Mouse (Mus musculus): ENCODE data around the gene Adamts13. TPM values are rescaled to one million over a fixed set of nuclear protein-coding genes. Genes with fewer than 3 reads are reported as not detected.

The Adamts13 gene
- polyA plus RNA-seq, 1 experiment, result not detected

DNA sequence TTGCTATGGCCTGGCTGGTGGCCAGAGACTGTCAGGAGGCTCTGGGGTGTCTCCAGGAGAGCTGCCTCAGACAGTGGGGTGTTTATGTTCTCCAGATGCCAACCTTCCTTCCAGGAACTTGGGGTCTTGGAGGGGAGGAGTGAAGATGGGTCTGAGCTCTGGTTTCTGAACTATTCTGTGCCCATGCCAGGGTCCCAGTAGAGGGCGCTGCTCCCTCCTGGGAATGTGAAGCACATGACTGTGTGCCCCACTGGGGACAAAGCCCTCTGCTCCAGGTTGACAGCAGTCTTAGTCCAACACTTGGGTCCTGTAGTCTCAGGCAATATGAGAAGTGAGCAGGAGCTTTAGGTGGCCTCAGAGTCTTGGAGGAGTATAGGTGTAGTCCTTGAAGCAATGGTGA lies 66.1 kb downstream of the Adamts13 start:
- H3K4me1 ChIP-seq (ENCODE audit: control insufficient read depth, insufficient read depth, low read length), result peaks cover 7% of the 10 kb centered on the region
- WGBS, result 22% methylated on average over 1 of the region's 1 CpGs
- TF ChIP-seq CTCF (IDR thresholded peaks at IDR 0.05; ENCODE audit: insufficient read depth, low read depth, low read length) (0 out of 2 replicates have a peak, but pooled peaks have one; percentile 9), POLR2A (IDR thresholded peaks at IDR 0.05; ENCODE audit: insufficient read depth, low read depth, low read length) (no peak)
- H3K4me3 ChIP-seq (ENCODE audit: insufficient read depth, low read depth, low read length), result no peak overlapping the region
- no peak overlapping the region for H3K27ac ChIP-seq (ENCODE audit: insufficient read depth, low read depth, low read length)

DNA sequence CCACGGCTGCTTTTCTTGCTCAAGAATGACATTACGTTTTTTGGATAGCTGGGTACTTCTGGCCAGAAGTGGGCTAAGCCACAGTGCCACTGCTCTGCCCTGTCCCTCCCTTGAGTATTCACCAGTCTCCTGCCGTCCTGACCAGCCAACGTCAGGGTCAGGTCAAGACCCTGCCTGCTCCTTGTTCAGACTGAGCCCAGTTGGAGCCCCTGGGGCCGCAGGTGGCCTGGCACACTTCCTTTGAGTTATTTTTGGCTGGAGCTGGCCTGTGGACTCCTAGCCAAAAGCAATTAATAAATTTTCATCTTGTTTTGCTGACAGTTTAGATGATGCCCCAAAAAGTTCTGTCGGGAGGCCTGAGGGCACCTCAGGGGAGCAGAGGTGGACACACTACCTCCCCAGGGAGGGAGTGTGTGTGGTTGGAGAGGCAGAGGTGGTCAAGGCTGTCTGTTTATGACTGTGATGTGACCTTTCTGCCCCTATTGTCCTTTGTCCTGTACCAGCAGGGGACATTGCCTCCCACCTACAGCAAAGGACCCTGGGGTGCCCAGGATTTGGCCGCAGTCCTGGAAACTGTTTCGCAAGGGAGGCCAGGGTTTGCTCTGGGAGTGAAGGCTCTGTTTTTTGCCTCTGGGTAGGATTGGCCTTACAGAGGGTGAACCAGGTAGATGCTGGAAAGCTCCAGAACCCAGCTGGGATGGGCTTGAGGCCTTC lies 69.1 kb downstream of the Adamts13 start:
- H3K4me1 ChIP-seq (ENCODE audit: control insufficient read depth, insufficient read depth, low read length), result peaks cover 11% of the 10 kb centered on the region
- 69% methylated on average over 8 of the region's 8 CpGs for WGBS
- H3K4me3 ChIP-seq (ENCODE audit: insufficient read depth, low read depth, low read length), result no peak overlapping the region
- no peak overlapping the region for H3K27ac ChIP-seq (ENCODE audit: insufficient read depth, low read depth, low read length)
- no peak for TF ChIP-seq POLR2A (IDR thresholded peaks at IDR 0.05; ENCODE audit: insufficient read depth, low read depth, low read length)
- no peak for TF ChIP-seq CTCF (IDR thresholded peaks at IDR 0.05; ENCODE audit: insufficient read depth, low read depth, low read length)

DNA sequence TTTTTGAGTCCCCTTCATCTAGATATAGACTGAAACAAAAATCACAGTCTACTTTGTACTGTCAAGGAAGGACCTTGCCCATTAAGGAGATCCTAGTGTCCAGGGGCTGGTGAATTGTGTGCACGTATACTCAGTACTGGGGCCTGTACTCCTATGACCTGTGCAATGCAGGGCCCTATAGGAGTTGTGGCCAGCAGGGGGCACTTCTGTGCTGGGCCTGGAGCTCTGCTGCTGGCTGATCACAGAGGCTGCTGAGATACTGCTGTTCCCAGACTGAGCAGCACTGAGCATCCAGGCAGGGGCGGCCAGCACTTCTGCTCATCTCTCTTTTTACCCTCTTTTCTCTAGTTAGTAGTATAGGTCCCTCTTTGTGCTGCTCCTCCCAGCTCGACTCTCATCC lies 70.2 kb downstream of the Adamts13 start:
- Histone ChIP-seq H3K4me3 (ENCODE audit: insufficient read depth, low read depth, low read length) (no peak overlapping the region), H3K27ac (ENCODE audit: insufficient read depth, low read depth, low read length) (no peak overlapping the region), H3K4me1 (ENCODE audit: control insufficient read depth, insufficient read depth, low read length) (peaks cover 11% of the 10 kb centered on the region)
- TF ChIP-seq POLR2A (IDR thresholded peaks at IDR 0.05; ENCODE audit: insufficient read depth, low read depth, low read length), result no peak
- TF ChIP-seq CTCF (IDR thresholded peaks at IDR 0.05; ENCODE audit: insufficient read depth, low read depth, low read length), result peak; percentile 89
- 10% methylated on average over 3 of the region's 3 CpGs for WGBS

DNA sequence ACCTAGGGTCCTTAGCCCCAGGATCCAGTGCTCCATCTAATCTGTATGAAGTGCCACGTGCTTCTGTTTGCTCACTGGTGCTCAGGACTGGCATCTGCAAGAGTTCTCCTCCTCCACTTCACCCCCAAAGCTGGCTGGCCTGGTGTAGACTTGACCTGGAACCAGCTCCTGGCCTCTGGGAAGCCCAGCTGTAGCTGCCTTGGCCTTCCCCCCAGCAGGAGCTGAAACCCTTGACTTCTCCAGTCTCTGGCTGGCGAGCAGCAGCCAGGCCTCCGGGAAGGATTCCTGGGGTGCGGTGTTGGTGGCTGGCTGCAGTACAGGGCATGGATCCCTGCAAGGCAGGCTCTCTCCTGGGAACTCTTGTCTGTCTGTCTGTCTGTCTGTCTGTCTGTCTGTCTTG lies 71.0 kb downstream of the Adamts13 start:
- Histone ChIP-seq H3K27ac (ENCODE audit: insufficient read depth, low read depth, low read length) (no peak overlapping the region), H3K4me1 (ENCODE audit: control insufficient read depth, insufficient read depth, low read length) (peaks cover 11% of the 10 kb centered on the region), H3K4me3 (ENCODE audit: insufficient read depth, low read depth, low read length) (no peak overlapping the region)
- WGBS, result 79% methylated on average over 4 of the region's 4 CpGs
- TF ChIP-seq CTCF (IDR thresholded peaks at IDR 0.05; ENCODE audit: insufficient read depth, low read depth, low read length), result no peak
- no peak for TF ChIP-seq POLR2A (IDR thresholded peaks at IDR 0.05; ENCODE audit: insufficient read depth, low read depth, low read length)

DNA sequence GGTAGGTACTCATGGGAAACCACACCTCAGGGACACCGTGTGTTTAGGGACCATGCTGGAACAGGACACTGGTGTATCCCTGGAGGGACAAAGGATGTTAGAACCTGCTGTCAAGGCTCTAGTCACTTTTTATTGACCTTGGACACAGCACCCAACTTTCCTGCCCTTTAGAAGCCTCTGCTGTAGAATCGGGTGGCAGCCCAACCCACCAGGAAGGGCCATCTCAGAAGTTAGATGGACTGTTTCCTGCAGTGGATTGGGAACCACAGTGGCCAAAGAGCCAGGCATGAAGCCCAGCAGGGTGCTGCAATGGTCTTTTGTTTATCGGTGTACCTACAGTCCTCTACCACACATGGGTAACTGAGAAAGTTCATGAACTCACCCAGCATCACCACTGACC lies 71.4 kb downstream of the Adamts13 start:
- no peak for TF ChIP-seq POLR2A (IDR thresholded peaks at IDR 0.05; ENCODE audit: insufficient read depth, low read depth, low read length)
- TF ChIP-seq CTCF (IDR thresholded peaks at IDR 0.05; ENCODE audit: insufficient read depth, low read depth, low read length), result no peak
- Histone ChIP-seq H3K4me3 (ENCODE audit: insufficient read depth, low read depth, low read length) (no peak overlapping the region), H3K27ac (ENCODE audit: insufficient read depth, low read depth, low read length) (no peak overlapping the region), H3K4me1 (ENCODE audit: control insufficient read depth, insufficient read depth, low read length) (peaks cover 13% of the 10 kb centered on the region)
- WGBS, result 85% methylated on average over 3 of the region's 3 CpGs

DNA sequence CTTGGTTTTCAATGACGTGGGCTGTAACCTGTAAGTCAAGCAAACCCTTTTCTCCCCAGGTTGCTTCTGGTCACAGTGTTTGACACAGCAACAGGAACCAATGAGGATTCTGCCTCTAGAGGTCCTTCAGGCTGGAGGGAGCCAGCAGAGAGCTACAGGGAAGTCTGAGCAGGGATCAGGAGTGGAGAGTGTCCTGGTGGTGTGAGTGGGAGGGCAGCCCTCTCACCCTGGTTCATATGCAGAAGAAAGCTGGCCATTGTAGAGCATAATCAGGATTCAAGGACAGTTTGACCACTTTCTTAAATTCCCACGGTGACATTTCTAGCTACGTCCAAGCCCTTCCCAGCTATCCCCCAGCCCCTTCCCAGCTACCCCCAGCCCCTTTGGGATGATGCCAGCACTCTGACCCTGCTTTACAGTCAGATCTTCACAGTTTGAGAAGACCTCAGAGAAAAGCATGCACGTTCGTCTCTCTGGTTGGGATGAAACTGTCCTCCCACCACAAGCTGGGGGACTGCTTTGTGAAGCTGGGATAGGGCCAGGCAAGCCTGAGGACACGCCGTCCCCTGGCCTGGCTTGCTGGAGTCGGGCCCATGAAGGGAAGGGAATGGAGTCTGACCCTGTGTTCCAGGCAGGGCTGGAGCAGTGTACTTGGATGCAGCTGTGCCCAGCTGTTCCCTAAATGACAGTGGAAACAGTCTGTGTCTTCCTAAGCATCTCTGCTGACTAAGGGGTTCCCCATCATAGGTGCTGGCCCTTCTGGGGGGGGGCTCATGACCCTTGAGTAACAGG lies 73.0 kb downstream of the Adamts13 start:
- H3K27ac ChIP-seq (ENCODE audit: insufficient read depth, low read depth, low read length), result no peak overlapping the region
- 59% methylated on average over 8 of the region's 8 CpGs for WGBS
- no peak for TF ChIP-seq POLR2A (IDR thresholded peaks at IDR 0.05; ENCODE audit: insufficient read depth, low read depth, low read length)
- TF ChIP-seq CTCF (IDR thresholded peaks at IDR 0.05; ENCODE audit: insufficient read depth, low read depth, low read length), result no peak
- H3K4me1 ChIP-seq (ENCODE audit: control insufficient read depth, insufficient read depth, low read length), result peaks cover 16% of the 10 kb centered on the region
- H3K4me3 ChIP-seq (ENCODE audit: insufficient read depth, low read depth, low read length), result no peak overlapping the region

DNA sequence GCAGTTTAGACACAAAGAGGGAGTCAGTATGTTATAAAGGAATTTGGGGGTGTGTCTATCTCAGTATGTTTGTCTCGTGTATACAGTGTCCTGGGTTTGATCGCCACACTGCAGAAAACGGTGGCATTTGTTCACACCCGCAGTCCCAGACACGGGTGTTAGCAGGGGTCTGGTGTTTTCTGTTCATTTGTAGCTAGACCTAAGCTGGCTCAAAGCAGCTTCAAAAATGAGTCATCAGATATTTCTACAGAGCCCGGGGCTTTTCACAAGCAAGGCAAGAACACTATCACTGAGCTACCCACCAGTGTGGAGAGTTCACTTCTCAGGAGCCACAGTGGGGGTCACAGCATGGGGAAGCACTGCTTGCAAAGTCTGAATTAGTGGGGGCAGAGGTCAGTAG lies 76.2 kb downstream of the Adamts13 start:
- no peak overlapping the region for H3K4me3 ChIP-seq (ENCODE audit: insufficient read depth, low read depth, low read length)
- WGBS, result 19% methylated on average over 6 of the region's 6 CpGs
- H3K4me1 ChIP-seq (ENCODE audit: control insufficient read depth, insufficient read depth, low read length), result peaks cover 8% of the 10 kb centered on the region
- TF ChIP-seq CTCF (IDR thresholded peaks at IDR 0.05; ENCODE audit: insufficient read depth, low read depth, low read length) (no peak), POLR2A (IDR thresholded peaks at IDR 0.05; ENCODE audit: insufficient read depth, low read depth, low read length) (no peak)
- H3K27ac ChIP-seq (ENCODE audit: insufficient read depth, low read depth, low read length), result no peak overlapping the region

DNA sequence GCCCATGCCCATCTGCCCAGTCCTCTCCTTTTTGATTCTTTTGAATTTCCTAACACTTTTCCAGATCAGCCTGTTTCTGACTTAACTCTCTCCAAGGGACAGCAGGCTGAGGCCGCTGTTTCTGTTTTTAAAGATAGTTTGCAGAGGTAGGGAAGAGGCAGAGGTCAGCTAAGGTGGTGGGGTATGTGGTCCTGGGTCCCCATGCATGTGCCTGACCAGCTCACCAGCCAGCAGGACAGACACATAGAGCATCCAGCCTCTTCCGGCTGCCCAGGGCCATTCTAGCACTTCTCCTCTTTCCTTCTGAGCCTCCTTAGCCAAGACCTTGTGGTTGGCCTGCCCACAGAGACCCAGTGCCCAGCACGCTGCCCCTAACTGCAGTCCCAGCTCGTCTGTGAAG lies 85.0 kb downstream of the Adamts13 start:
- 72% methylated on average over 4 of the region's 4 CpGs for WGBS
- no peak overlapping the region for H3K4me3 ChIP-seq (ENCODE audit: insufficient read depth, low read depth, low read length)

DNA sequence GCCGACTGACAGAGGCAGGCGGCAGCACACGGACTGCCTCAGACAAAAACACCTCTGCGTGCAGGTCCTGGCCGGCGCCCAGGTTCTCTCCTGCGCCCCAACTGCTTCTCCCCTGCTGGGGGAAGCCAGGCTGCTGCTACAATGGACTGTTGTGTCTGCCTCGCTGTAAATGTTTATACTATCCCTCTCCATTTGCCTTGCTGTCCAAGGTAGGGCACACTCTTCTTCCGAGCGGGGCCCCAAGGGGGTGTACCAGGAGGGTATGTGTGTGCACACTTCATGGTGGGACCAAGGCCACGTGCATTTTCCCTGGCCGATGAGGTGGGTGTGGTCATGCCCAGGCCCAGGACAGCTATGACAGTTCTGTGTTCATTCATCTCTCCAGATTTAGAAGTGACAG lies 85.5 kb downstream of the Adamts13 start:
- 55% methylated on average over 12 of the region's 12 CpGs for WGBS
- TF ChIP-seq CTCF (IDR thresholded peaks at IDR 0.05; ENCODE audit: insufficient read depth, low read depth, low read length) (no peak), POLR2A (IDR thresholded peaks at IDR 0.05; ENCODE audit: insufficient read depth, low read depth, low read length) (no peak)

More for the DNA sequence above, 85.0 kb downstream of the Adamts13 start:
- TF ChIP-seq CTCF (IDR thresholded peaks at IDR 0.05; ENCODE audit: insufficient read depth, low read depth, low read length) (no peak), POLR2A (IDR thresholded peaks at IDR 0.05; ENCODE audit: insufficient read depth, low read depth, low read length) (no peak)
- Histone ChIP-seq H3K27ac (ENCODE audit: insufficient read depth, low read depth, low read length) (no peak overlapping the region), H3K4me1 (ENCODE audit: control insufficient read depth, insufficient read depth, low read length) (peaks cover 3% of the 10 kb centered on the region)

More for the DNA sequence above, 85.5 kb downstream of the Adamts13 start:
- Histone ChIP-seq H3K27ac (ENCODE audit: insufficient read depth, low read depth, low read length) (no peak overlapping the region), H3K4me3 (ENCODE audit: insufficient read depth, low read depth, low read length) (no peak overlapping the region), H3K4me1 (ENCODE audit: control insufficient read depth, insufficient read depth, low read length) (peaks cover 3% of the 10 kb centered on the region)

All from olfactory bulb, adult 2 months (tissue).